Mouse (Mus musculus) forebrain, postnatal 0 days (tissue): ENCODE results near the gene Ctxn1. TPM values are rescaled to one million over a fixed set of nuclear protein-coding genes. Genes with fewer than 3 reads are reported as not detected.

Experiments
- ATAC-seq: fragments of 200-750 bp; cut with Nextera tagmentation; 2 replicates; pipeline ENCODE4 v1.8.0; 2017; ENCODE audit warnings: mild to moderate bottlenecking, moderate library complexity
- DNase-seq: peaks from one replicate; pipeline ENCODE4 v3.0.0-alpha.2; 2015
- H3K27ac ChIP-seq: fragments of 300-500 bp; sonication (generic); 2 replicates; pipeline ENCODE4 v1.5.1; 2014; ENCODE audit warnings: low read depth, mild to moderate bottlenecking, antibody characterized with exemption, low read length, moderate library complexity, mixed read lengths
- H3K27me3 ChIP-seq: fragments of 300-500 bp; sonication (generic); 2 replicates; pipeline ENCODE4 v1.6.1; 2014; ENCODE audit warnings: mild to moderate bottlenecking, low read length, mixed read lengths; ENCODE audit not compliant: insufficient read depth
- H3K36me3 ChIP-seq: fragments of 300-500 bp; sonication (generic); 2 replicates; pipeline ENCODE4 v1.6.1; 2014; ENCODE audit warnings: mild to moderate bottlenecking, moderate library complexity; ENCODE audit not compliant: insufficient read depth
- H3K4me1 ChIP-seq: fragments of 300-500 bp; sonication (generic); 2 replicates; pipeline ENCODE4 v1.6.1; 2014; ENCODE audit warnings: antibody characterized with exemption; ENCODE audit not compliant: insufficient read depth
- H3K4me2 ChIP-seq: fragments of 300-500 bp; sonication (generic); 2 replicates; pipeline ENCODE4 v1.6.1; 2014; ENCODE audit warnings: low read depth, mild to moderate bottlenecking, moderate library complexity
- H3K4me3 ChIP-seq: fragments of 300-500 bp; sonication (generic); 2 replicates; pipeline ENCODE4 v1.5.1; 2014; ENCODE audit warnings: low read depth, low read length, mixed read lengths
- H3K9ac ChIP-seq: fragments of 300-500 bp; sonication (generic); 2 replicates; pipeline ENCODE4 v1.6.1; 2014; ENCODE audit warnings: mild to moderate bottlenecking
- H3K9me3 ChIP-seq: fragments of 300-500 bp; sonication (generic); 2 replicates; pipeline ENCODE4 v1.6.1; 2016; ENCODE audit warnings: low read length
- CTCF ChIP-seq: sonication (generic); IDR thresholded peaks from 2 replicates; pipeline ENCODE4 v1.5.1; 2016; ENCODE audit warnings: antibody characterized with exemption, control low read depth, low read depth
- WGBS: fragments of 180-500 bp; shearing (Covaris S2); extraction: QIAGEN DNeasy Blood & Tissue Kit; methylation state at CpG from one replicate; pipeline ENCODE4 v1.1.7; 2014; 5-methylcytosine and 5-hydroxymethylcytosine counted together
- polyA plus RNA-seq: library from polyadenylated mRNA; unstranded; fragments of >200 nt; fragmentation: Nextera tagmentation; extraction: Ambion mirVana; gene quantifications from 2 replicates; pipeline ENCODE4 v1.2.1, GENCODE M21; 2015
- total RNA-seq: library from RNA; depleted of rRNA; stranded (reverse); fragments of >200 nt; gene quantifications from 2 replicates; pipeline ENCODE4 v1.2.3, GENCODE M21; 2014

Ctxn1 gene
- total and polyA plus RNA-seq, 2 experiments from 2014 or later = 113 to 452 TPM

DNA sequence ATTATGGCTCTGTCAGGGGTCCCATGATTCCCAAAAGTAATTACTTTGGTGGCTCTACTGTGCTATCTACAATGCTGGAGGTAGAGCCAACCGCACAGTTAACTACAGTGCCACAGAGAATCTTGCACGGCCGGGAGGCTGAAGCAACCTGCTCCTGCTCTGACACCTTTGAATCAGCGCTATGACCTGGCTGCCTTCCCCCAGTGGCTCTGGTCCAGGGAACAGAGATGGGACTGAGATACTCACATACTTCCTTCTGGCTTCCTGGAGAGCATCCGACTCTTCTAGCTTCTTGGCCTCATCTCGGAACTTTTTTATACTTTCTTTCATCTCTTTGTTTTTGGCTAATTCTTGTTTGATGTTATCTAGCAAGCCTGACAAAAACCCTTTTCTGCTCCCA is 10.5 kb upstream of the Ctxn1 start:
- Histone ChIP-seq H3K4me2 (no peak overlapping the region), H3K9ac (no peak overlapping the region), H3K4me1 (no peaks in the 10 kb centered on the region), H3K4me3 (no peak overlapping the region), H3K36me3 (peaks cover 72% of the 10 kb centered on the region), H3K27ac (no peak overlapping the region), H3K27me3 (no peaks in the 10 kb centered on the region), H3K9me3 (no peaks in the 10 kb centered on the region)
- ATAC-seq = no peak
- 94% methylated on average over 6 of the region's 6 CpGs for WGBS
- DNase-seq = no peak
- TF ChIP-seq CTCF = no peak

DNA sequence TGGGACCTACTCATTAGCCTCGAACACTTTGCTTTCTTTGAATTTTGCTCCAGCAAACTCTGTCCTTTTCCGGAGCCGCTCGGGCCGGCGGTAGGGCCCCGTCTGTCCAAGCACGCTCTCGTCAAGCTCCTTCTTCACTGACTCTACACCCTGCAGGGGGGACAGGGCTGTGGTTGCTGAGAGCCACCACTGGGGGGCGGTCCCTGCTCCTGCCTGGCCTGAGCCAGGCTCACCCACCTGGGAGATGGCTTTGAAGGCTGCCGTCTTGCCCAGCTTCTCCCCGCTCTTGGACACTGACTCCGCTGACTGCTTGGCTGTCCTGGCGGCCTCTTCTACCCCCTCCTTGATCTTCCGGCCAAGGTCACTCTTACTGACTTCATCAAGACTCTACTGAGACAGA is 8.6 kb upstream of the Ctxn1 start:
- peak; percentile 55 for TF ChIP-seq CTCF
- no peak overlapping the region for H3K27ac ChIP-seq
- no peak for DNase-seq

DNA sequence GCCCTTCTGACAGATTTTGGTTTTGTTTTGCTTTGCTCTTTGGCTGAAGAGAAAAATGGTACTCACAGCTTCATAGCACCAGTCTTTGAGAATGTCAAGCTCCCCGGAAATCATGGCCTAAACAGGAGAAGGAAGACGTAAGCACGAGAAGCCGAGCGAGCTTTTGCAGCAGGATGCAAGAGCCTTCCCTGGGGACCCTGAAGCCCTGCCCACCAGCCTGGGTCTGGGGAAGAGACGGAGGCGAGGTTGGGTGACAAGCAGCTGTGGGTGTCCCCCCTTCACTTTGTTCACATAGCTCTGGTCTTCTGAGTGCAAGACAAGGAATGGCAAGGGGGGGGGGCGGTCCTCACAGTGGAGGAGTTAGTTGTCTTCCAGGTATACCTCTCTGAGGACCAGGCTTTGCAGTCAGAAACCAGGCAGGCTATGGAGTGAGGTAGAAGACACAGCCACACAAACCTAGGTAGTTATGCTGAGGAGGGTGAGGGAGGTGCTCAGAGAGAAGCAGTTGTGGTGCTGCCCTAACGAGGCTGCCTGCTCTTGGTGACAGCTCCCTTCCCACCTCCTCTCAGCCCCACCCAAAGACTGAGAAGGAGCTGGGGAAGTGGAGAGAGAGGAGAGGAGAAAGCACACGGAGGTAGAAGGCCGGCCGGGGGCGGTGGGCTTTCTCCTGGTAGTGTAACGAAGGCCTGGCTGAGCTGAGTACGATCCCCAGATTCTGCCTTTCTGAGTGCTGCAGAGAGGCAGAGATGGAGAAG is 6.3 kb upstream of the Ctxn1 start:
- Histone ChIP-seq H3K4me2 (no peak overlapping the region), H3K9ac (no peak overlapping the region), H3K4me3 (no peak overlapping the region), H3K27ac (no peak overlapping the region), H3K36me3 (peaks cover 81% of the 10 kb centered on the region), H3K9me3 (no peaks in the 10 kb centered on the region), H3K27me3 (no peaks in the 10 kb centered on the region), H3K4me1 (no peaks in the 10 kb centered on the region)
- DNase-seq (no peak), ATAC-seq (no peak)
- TF ChIP-seq CTCF = no peak
- 94% methylated on average over 15 of the region's 15 CpGs for WGBS

More for the DNA sequence above, 8.6 kb upstream of the Ctxn1 start:
- no peak overlapping the region for H3K4me2 ChIP-seq
- H3K36me3 ChIP-seq = peaks cover 72% of the 10 kb centered on the region
- no peak overlapping the region for H3K9ac ChIP-seq
- H3K4me3 ChIP-seq = no peak overlapping the region
- no peaks in the 10 kb centered on the region for H3K4me1 ChIP-seq
- 73% methylated on average over 15 of the region's 15 CpGs for WGBS
- H3K27me3 ChIP-seq = no peaks in the 10 kb centered on the region
- H3K9me3 ChIP-seq = no peaks in the 10 kb centered on the region
- peak; percentile 71 for ATAC-seq

DNA sequence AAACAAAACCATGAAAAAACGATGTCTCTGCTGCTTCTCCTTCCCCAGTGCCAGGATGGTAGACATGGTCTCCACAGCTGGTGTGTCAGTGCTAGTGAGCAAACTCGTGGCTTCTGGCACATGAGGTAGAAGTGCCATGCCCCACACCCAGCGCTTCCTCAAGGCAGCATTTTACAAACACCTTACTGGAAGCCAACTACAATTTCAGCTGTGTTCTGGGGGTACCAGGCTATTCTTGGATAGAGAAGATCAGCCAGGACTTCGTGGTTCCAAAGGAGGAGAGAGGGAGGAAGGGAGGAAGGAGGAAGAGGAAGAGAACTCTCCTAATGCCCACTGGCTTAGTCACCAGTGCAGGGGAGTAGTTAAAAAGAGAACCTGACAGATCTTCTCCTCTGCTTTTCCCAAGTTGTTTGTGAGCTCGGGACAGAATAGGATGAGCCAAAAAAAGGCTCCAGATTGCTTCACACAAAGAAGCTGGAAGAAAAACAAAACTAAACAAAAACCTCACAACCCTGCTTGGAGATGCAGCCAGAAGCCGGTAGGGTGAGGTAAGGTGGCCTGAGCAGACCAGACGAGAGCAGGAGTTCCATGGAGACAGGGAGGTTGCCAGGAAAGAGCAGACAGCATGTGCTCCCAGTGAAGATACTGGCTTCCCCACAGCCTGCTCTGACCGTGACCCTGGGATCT is 4.2 kb upstream of the Ctxn1 start:
- TF ChIP-seq CTCF = no peak
- ATAC-seq (no peak), DNase-seq (no peak)
- no peak overlapping the region for H3K4me3 ChIP-seq
- H3K9me3 ChIP-seq = no peaks in the 10 kb centered on the region
- H3K36me3 ChIP-seq = peaks cover 65% of the 10 kb centered on the region
- H3K4me2 ChIP-seq = no peak overlapping the region
- H3K27me3 ChIP-seq = no peaks in the 10 kb centered on the region
- WGBS = 84% methylated on average over 8 of the region's 8 CpGs
- no peaks in the 10 kb centered on the region for H3K4me1 ChIP-seq
- H3K9ac ChIP-seq = no peak overlapping the region
- H3K27ac ChIP-seq = no peak overlapping the region

DNA sequence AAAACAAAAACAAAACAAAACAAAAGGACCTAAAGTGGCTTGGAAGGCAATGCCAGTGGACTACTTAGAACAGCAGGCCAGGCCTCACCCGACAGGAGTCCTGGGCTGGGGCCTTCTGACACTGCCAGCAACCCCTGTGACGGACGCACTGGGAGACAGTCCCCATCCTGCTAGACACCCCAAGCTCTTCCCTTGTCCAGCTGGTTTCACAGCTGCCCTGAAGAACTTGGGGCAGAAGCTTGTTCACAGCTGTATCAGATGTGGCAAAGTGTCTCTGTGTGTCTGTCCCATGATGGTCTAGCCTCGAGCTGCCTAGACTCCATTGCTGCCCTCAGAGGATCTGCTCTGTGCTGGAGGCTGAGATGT is 714 bp upstream of the Ctxn1 start:
- H3K36me3 ChIP-seq = peaks cover 50% of the 10 kb centered on the region

DNA sequence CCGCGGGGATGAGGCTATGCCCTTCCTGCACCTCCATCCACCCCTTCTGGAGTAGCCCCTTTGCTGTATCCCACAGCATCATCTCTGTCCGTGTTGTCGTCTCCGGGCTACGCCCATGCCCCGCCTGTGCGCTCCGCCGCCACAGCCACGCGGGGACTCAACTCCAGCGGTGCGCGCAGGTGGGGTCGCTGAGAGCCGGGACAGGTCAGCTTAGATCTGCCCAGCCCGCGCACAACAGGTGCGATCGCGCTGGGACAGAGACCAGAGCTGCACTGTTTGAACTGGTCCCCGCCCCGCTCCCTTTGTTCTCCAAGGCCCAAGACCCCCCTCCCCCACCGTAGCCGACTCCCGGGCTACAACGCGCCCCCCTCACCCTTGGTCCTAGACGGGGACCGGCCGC is 396 bp downstream of the Ctxn1 start:
- Histone ChIP-seq H3K36me3 (peaks cover 53% of the 10 kb centered on the region), H3K9me3 (no peaks in the 10 kb centered on the region), H3K4me1 (peaks cover 17% of the 10 kb centered on the region), H3K4me3 (peak overlapping the region; percentile 82), H3K27me3 (no peaks in the 10 kb centered on the region), H3K4me2 (peak overlapping the region; percentile 80), H3K27ac (peak overlapping the region; percentile 95), H3K9ac (peak overlapping the region; percentile 98)
- TF ChIP-seq CTCF = no peak
- ATAC-seq (peak; percentile 66), DNase-seq (no peak)
- WGBS = 3% methylated on average over 30 of the region's 32 CpGs

More for the DNA sequence above, 714 bp upstream of the Ctxn1 start:
- ATAC-seq (no peak), DNase-seq (no peak)
- 77% methylated on average over 4 of the region's 4 CpGs for WGBS
- Histone ChIP-seq H3K9ac (no peak overlapping the region), H3K27ac (peak overlapping the region; percentile 95), H3K9me3 (no peaks in the 10 kb centered on the region), H3K4me2 (no peak overlapping the region), H3K27me3 (no peaks in the 10 kb centered on the region), H3K4me3 (no peak overlapping the region), H3K4me1 (peaks cover 13% of the 10 kb centered on the region)
- no peak for TF ChIP-seq CTCF

DNA sequence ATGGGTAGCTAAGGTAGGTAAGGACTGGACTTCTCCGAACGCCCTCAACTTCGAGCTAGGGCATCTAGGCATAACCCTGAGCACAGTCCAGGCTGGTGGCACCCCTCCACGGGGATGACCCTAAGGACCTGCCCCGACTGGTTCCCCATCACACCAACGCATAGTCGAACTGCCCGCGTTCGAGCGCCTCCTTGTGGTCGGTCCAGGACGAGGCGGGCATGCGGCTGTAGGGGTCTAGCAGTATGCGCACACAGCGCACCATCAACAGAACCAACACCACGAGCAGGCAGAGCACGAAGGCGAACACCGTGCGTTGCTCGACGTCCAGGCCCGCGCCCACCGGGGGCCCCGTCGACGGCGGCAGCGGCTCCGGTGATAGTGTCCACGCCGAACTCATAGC is 841 bp downstream of the Ctxn1 start:
- WGBS = 3% methylated on average over 33 of the region's 35 CpGs
- TF ChIP-seq CTCF = peak; percentile 98
- DNase-seq (peak; percentile 90), ATAC-seq (peak; percentile 68)
- H3K4me3 ChIP-seq = peak overlapping the region; percentile 82
- H3K27me3 ChIP-seq = no peaks in the 10 kb centered on the region
- H3K9me3 ChIP-seq = no peaks in the 10 kb centered on the region
- peak overlapping the region; percentile 95 for H3K27ac ChIP-seq
- peaks cover 48% of the 10 kb centered on the region for H3K36me3 ChIP-seq
- H3K9ac ChIP-seq = peak overlapping the region; percentile 98
- peak overlapping the region; percentile 80 for H3K4me2 ChIP-seq
- peaks cover 18% of the 10 kb centered on the region for H3K4me1 ChIP-seq
